Mouse (Mus musculus): ENCODE data around the gene Tmc4.
"Not testable (repeated sequence)": the region's sequence is repeated elsewhere in the genome, so short reads cannot be mapped to it uniquely, and the experiment has no call there.

Tmc4 gene

GRCm38 (mm10) chr7:3677342-3677741 is at the start of gene Tmc4:
TSS of gene Tmc4 (minus strand) at chr7:3677553.
- no peak for DNase-seq

GRCm38 (mm10) chr7:3725459-3725858 is 48.1 kb upstream of the Tmc4 start:
- not testable (repeated sequence) for DNase-seq

GRCm38 (mm10) chr7:3720268-3720667 is 42.9 kb upstream of the Tmc4 start, which contains the start of gene Pirb:
TSS of gene Pirb (minus strand) at chr7:3720391.
- not testable (repeated sequence) for DNase-seq

- no peak for DNase-seq
Observed at GRCm38 (mm10) chr7:3715249-3715648, 37.9 kb upstream of the Tmc4 start.

GRCm38 (mm10) chr7:3712264-3712942 is 35.0 kb upstream of the Tmc4 start:
- no peak for DNase-seq

- DNase-seq, result no peak
Observed at GRCm38 (mm10) chr7:3709000-3709399, 31.6 kb upstream of the Tmc4 start.

GRCm38 (mm10) chr7:3708447-3708980 is 31.2 kb upstream of the Tmc4 start:
- not testable (repeated sequence) for DNase-seq

GRCm38 (mm10) chr7:3707568-3708413 is 30.4 kb upstream of the Tmc4 start:
- no peak for DNase-seq

GRCm38 (mm10) chr7:3707027-3707426 is 29.7 kb upstream of the Tmc4 start:
- no peak for DNase-seq

GRCm38 (mm10) chr7:3706343-3706934 is 29.1 kb upstream of the Tmc4 start:
- no peak for DNase-seq

GRCm38 (mm10) chr7:3705911-3706310 is 28.6 kb upstream of the Tmc4 start:
- DNase-seq, result no peak

- not testable (repeated sequence) for DNase-seq
Observed at GRCm38 (mm10) chr7:3705461-3705860, 28.1 kb upstream of the Tmc4 start.

- no peak for DNase-seq
Observed at GRCm38 (mm10) chr7:3704475-3704874, 27.1 kb upstream of the Tmc4 start.

GRCm38 (mm10) chr7:3703879-3704441 is 26.6 kb upstream of the Tmc4 start, which contains the start of gene Rps9:
TSS of gene Rps9 (plus strand) at chr7:3703993.
- peak; percentile 96 for DNase-seq

GRCm38 (mm10) chr7:3703148-3703878 is 26.0 kb upstream of the Tmc4 start:
- DNase-seq, result no peak

GRCm38 (mm10) chr7:3698471-3698870 is 21.1 kb upstream of the Tmc4 start:
- no peak for DNase-seq

- peak; percentile 32 for DNase-seq
Observed at GRCm38 (mm10) chr7:3694949-3695305, 17.6 kb upstream of the Tmc4 start.

- peak; percentile 79 for DNase-seq
Observed at GRCm38 (mm10) chr7:3694076-3694948, 17.0 kb upstream of the Tmc4 start.

GRCm38 (mm10) chr7:3693809-3694075 is 16.4 kb upstream of the Tmc4 start:
- peak; percentile 75 for DNase-seq

- DNase-seq, result peak; percentile 99
Observed at GRCm38 (mm10) chr7:3692987-3693808, 15.8 kb upstream of the Tmc4 start, which contains the start of gene Mboat7. TSS of gene Mboat7 (minus strand) at chr7:3693523.
